Mouse (Mus musculus) right cerebral cortex, postnatal 36 days (tissue): Measurements from ENCODE around the gene Zfp697.

Source experiments
- DNase-seq, 2 experiments: peaks; one replicate each; pipeline ENCODE4 v3.0.0; 2022; ENCODE audit warnings: low spot score in 2 of 2, mixed read lengths in 1 of 2

Zfp697 gene

GRCm38 (mm10) chr3:98382246-98382939 is at the start of gene Zfp697:
Gene Zfp697 (plus strand): TSS chr3:98382461.
- peak; percentile 66 to 77 for DNase-seq

GRCm38 (mm10) chr3:98334010-98334409 is 48.3 kb upstream of the Zfp697 start:
- DNase-seq: no peak

- DNase-seq: no peak
These were observed 46.9 kb upstream of the Zfp697 start for GRCm38 (mm10) chr3:98335331-98335730.

GRCm38 (mm10) chr3:98335886-98336285 is 46.4 kb upstream of the Zfp697 start:
- DNase-seq: no peak

GRCm38 (mm10) chr3:98336661-98337654 is 45.3 kb upstream of the Zfp697 start:
- DNase-seq: no peak

GRCm38 (mm10) chr3:98338584-98339041 is 43.6 kb upstream of the Zfp697 start:
- DNase-seq: peak in 1 of 2 experiments; percentile 28

- peak in 1 of 2 experiments; percentile 12 for DNase-seq
These were observed 43.1 kb upstream of the Zfp697 start for GRCm38 (mm10) chr3:98339097-98339705.

GRCm38 (mm10) chr3:98339706-98340109 is 42.6 kb upstream of the Zfp697 start, which contains the start of gene Phgdh:
Gene Phgdh (minus strand): TSS chr3:98339990.
- DNase-seq: peak in 1 of 2 experiments; percentile 21

GRCm38 (mm10) chr3:98340818-98341594 is 41.3 kb upstream of the Zfp697 start:
- no peak for DNase-seq

GRCm38 (mm10) chr3:98343235-98343634 is 39.0 kb upstream of the Zfp697 start:
- no peak for DNase-seq

GRCm38 (mm10) chr3:98348106-98348505 is 34.2 kb upstream of the Zfp697 start:
- DNase-seq: no peak

GRCm38 (mm10) chr3:98348705-98349104 is 33.6 kb upstream of the Zfp697 start:
- DNase-seq: no peak

GRCm38 (mm10) chr3:98353892-98354291 is 28.4 kb upstream of the Zfp697 start:
- peak; percentile 26 to 28 for DNase-seq

- DNase-seq: no peak
These were observed 26.8 kb upstream of the Zfp697 start for GRCm38 (mm10) chr3:98355344-98356025.

GRCm38 (mm10) chr3:98356026-98356365 is 26.3 kb upstream of the Zfp697 start:
- no peak for DNase-seq

- DNase-seq: no peak
These were observed 25.5 kb upstream of the Zfp697 start for GRCm38 (mm10) chr3:98356632-98357370.

- no peak for DNase-seq
These were observed 19.5 kb upstream of the Zfp697 start for GRCm38 (mm10) chr3:98362753-98363152.

GRCm38 (mm10) chr3:98366086-98366485 is 16.2 kb upstream of the Zfp697 start:
- DNase-seq: no peak

- DNase-seq: no peak
These were observed 15.4 kb upstream of the Zfp697 start for GRCm38 (mm10) chr3:98366823-98367222.

- DNase-seq: no peak
These were observed 14.0 kb upstream of the Zfp697 start for GRCm38 (mm10) chr3:98368283-98368682.
